Mouse (Mus musculus) forebrain, embryonic 10.5 days (tissue): Measurements from ENCODE around the gene Psmd3. TPM values are rescaled to one million over a fixed set of nuclear protein-coding genes. Genes with fewer than 3 reads are reported as not detected.
"Not testable (repeated sequence)": the region's sequence is repeated elsewhere in the genome, so short reads cannot be mapped to it uniquely, and the experiment has no call there.

ENCODE experiments used
- DNase-seq: peaks from one replicate; pipeline ENCODE4 v3.0.0-alpha.2; 2017; ENCODE audit warnings: low spot score; ENCODE audit errors: extremely low spot score
- H3K27ac ChIP-seq: fragments of 300-500 bp; sonication (generic); 2 replicates; pipeline ENCODE4 v1.5.1; 2016; ENCODE audit warnings: mild to moderate bottlenecking
- H3K27me3 ChIP-seq: fragments of 300-500 bp; sonication (generic); 2 replicates; pipeline ENCODE4 v1.6.1; 2016; ENCODE audit warnings: mild to moderate bottlenecking; ENCODE audit not compliant: poor library complexity, severe bottlenecking
- H3K36me3 ChIP-seq: fragments of 300-500 bp; sonication (generic); replicated peaks from 2 replicates; pipeline ENCODE4 v1.6.1; 2016; ENCODE audit warnings: mild to moderate bottlenecking, moderate library complexity
- H3K4me1 ChIP-seq: fragments of 300-500 bp; sonication (generic); 2 replicates; pipeline ENCODE4 v1.6.1; 2016
- H3K4me3 ChIP-seq: fragments of 300-500 bp; sonication (generic); 2 replicates; pipeline ENCODE4 v1.5.1; 2016; ENCODE audit warnings: mild to moderate bottlenecking, moderate library complexity
- H3K9me3 ChIP-seq: fragments of 300-500 bp; sonication (generic); 2 replicates; pipeline ENCODE4 v1.6.1; 2016; ENCODE audit warnings: mild to moderate bottlenecking, moderate library complexity
- WGBS: fragments of 180-500 bp; shearing (Covaris S2); methylation state at CpG from one replicate; pipeline ENCODE4 v1.1.7; 2016; 5-methylcytosine and 5-hydroxymethylcytosine counted together
- polyA plus RNA-seq: library from polyadenylated mRNA; unstranded; fragments of >200 nt; fragmentation: Nextera tagmentation; extraction: Ambion mirVana; gene quantifications from 2 replicates; pipeline ENCODE4 v1.2.1, GENCODE M21; 2016

Gene Psmd3
- polyA plus RNA-seq, 1 experiment from 2014 or later = 259 TPM

- Histone ChIP-seq H3K9me3 (no peaks in the 10 kb centered on the region), H3K4me1 (peaks cover 4% of the 10 kb centered on the region; the same call in 1 of the 2 replicates), H3K36me3 (no peaks in the 10 kb centered on the region), H3K4me3 (no peak overlapping the region), H3K27me3 (peaks cover 24% of the 10 kb centered on the region), H3K27ac (no peak overlapping the region)
- WGBS = 92% methylated on average over 5 of the region's 5 CpGs
- no peak for DNase-seq
Measured at GRCm38 (mm10) chr11:98672482-98672881, 9.9 kb upstream of the Psmd3 start.

- not testable (repeated sequence) for H3K36me3 ChIP-seq, H3K9me3 ChIP-seq, H3K4me1 ChIP-seq, H3K27ac ChIP-seq
- Histone ChIP-seq H3K4me3 (0 out of 2 replicates have a peak overlapping the region, but pooled peaks have one; percentile 10), H3K27me3 (peaks cover 17% of the 10 kb centered on the region)
- WGBS = 8% methylated on average over 7 of the region's 7 CpGs
- peak; percentile 56 for DNase-seq
Measured at GRCm38 (mm10) chr11:98673136-98673535, 9.2 kb upstream of the Psmd3 start.

GRCm38 (mm10) chr11:98675829-98676363 lies 6.5 kb upstream of the Psmd3 start:
- Histone ChIP-seq H3K36me3 (no peaks in the 10 kb centered on the region), H3K4me3 (no peak overlapping the region), H3K27me3 (peaks cover 4% of the 10 kb centered on the region; the same call in 1 of the 2 replicates), H3K4me1 (peaks cover 4% of the 10 kb centered on the region; the same call in 1 of the 2 replicates), H3K9me3 (no peaks in the 10 kb centered on the region), H3K27ac (no peak overlapping the region)
- 51% methylated on average over 7 of the region's 7 CpGs for WGBS
- DNase-seq = no peak

GRCm38 (mm10) chr11:98680023-98680422 lies 2.3 kb upstream of the Psmd3 start:
- Histone ChIP-seq H3K4me3 (no peak overlapping the region), H3K4me1 (peaks cover 24% of the 10 kb centered on the region), H3K36me3 (peaks cover 9% of the 10 kb centered on the region), H3K27me3 (no peaks in the 10 kb centered on the region), H3K9me3 (no peaks in the 10 kb centered on the region), H3K27ac (no peak overlapping the region)
- 97% methylated on average over 1 of the region's 1 CpGs for WGBS
- no peak for DNase-seq

GRCm38 (mm10) chr11:98680595-98680994 lies 1.8 kb upstream of the Psmd3 start:
- not testable (repeated sequence) for H3K4me3 ChIP-seq, H3K27ac ChIP-seq, H3K27me3 ChIP-seq, DNase-seq, H3K9me3 ChIP-seq
- peaks cover 14% of the 10 kb centered on the region for H3K36me3 ChIP-seq
- H3K4me1 ChIP-seq = peaks cover 24% of the 10 kb centered on the region
- 87% methylated on average over 4 of the region's 4 CpGs for WGBS

GRCm38 (mm10) chr11:98681186-98681585 lies 1.2 kb upstream of the Psmd3 start:
- Histone ChIP-seq H3K4me3 (peak overlapping the region; percentile 100; the same call in 1 of the 2 replicates), H3K4me1 (peaks cover 24% of the 10 kb centered on the region), H3K27me3 (no peaks in the 10 kb centered on the region), H3K36me3 (peaks cover 20% of the 10 kb centered on the region), H3K9me3 (no peaks in the 10 kb centered on the region), H3K27ac (no peak overlapping the region)
- DNase-seq = no peak
- WGBS = 88% methylated on average over 4 of the region's 4 CpGs

- Histone ChIP-seq H3K4me3 (peak overlapping the region; percentile 100), H3K36me3 (peaks cover 36% of the 10 kb centered on the region), H3K27me3 (no peaks in the 10 kb centered on the region), H3K27ac (peak overlapping the region; percentile 95), H3K9me3 (no peaks in the 10 kb centered on the region), H3K4me1 (peaks cover 24% of the 10 kb centered on the region)
- DNase-seq = no peak
- 0% methylated on average over 23 of the region's 23 CpGs for WGBS
Measured at GRCm38 (mm10) chr11:98682811-98683210, 457 bp downstream of the Psmd3 start.

GRCm38 (mm10) chr11:98685642-98686041 lies 3.3 kb downstream of the Psmd3 start:
- Histone ChIP-seq H3K27ac (no peak overlapping the region), H3K9me3 (no peaks in the 10 kb centered on the region), H3K4me1 (peaks cover 24% of the 10 kb centered on the region), H3K36me3 (peaks cover 62% of the 10 kb centered on the region), H3K27me3 (no peaks in the 10 kb centered on the region), H3K4me3 (no peak overlapping the region)
- no peak for DNase-seq
- WGBS = 95% methylated on average over 9 of the region's 9 CpGs

GRCm38 (mm10) chr11:98686976-98687375 lies 4.6 kb downstream of the Psmd3 start:
- Histone ChIP-seq H3K27ac (no peak overlapping the region), H3K9me3 (no peaks in the 10 kb centered on the region), H3K4me3 (no peak overlapping the region), H3K36me3 (peaks cover 75% of the 10 kb centered on the region), H3K27me3 (no peaks in the 10 kb centered on the region), H3K4me1 (peaks cover 18% of the 10 kb centered on the region)
- DNase-seq = no peak
- WGBS = 89% methylated on average over 4 of the region's 4 CpGs

GRCm38 (mm10) chr11:98688009-98688408 lies 5.7 kb downstream of the Psmd3 start:
- WGBS = 88% methylated on average over 8 of the region's 8 CpGs
- no peak overlapping the region for H3K27ac ChIP-seq
- no peaks in the 10 kb centered on the region for H3K27me3 ChIP-seq
- no peak overlapping the region for H3K4me3 ChIP-seq
- peaks cover 86% of the 10 kb centered on the region for H3K36me3 ChIP-seq
- peaks cover 15% of the 10 kb centered on the region for H3K4me1 ChIP-seq
- no peak for DNase-seq
- H3K9me3 ChIP-seq = no peaks in the 10 kb centered on the region

- no peak for DNase-seq
- H3K4me1 ChIP-seq = no peaks in the 10 kb centered on the region
- H3K36me3 ChIP-seq = peaks cover 88% of the 10 kb centered on the region
- no peak overlapping the region for H3K4me3 ChIP-seq
- no peaks in the 10 kb centered on the region for H3K9me3 ChIP-seq
- no peaks in the 10 kb centered on the region for H3K27me3 ChIP-seq
- no peak overlapping the region for H3K27ac ChIP-seq
- 79% methylated on average over 13 of the region's 13 CpGs for WGBS
Measured at GRCm38 (mm10) chr11:98693201-98693600, 10.8 kb downstream of the Psmd3 start.

- WGBS = 97% methylated on average over 9 of the region's 9 CpGs
- DNase-seq = no peak
- H3K4me1 ChIP-seq = no peaks in the 10 kb centered on the region
- H3K27me3 ChIP-seq = no peaks in the 10 kb centered on the region
- no peak overlapping the region for H3K4me3 ChIP-seq
- H3K27ac ChIP-seq = no peak overlapping the region
- H3K9me3 ChIP-seq = no peaks in the 10 kb centered on the region
- H3K36me3 ChIP-seq = peaks cover 84% of the 10 kb centered on the region
Measured at GRCm38 (mm10) chr11:98693746-98694145, 11.4 kb downstream of the Psmd3 start.

- H3K36me3 ChIP-seq = peaks cover 80% of the 10 kb centered on the region
- WGBS = 87% methylated on average over 9 of the region's 9 CpGs
Measured at GRCm38 (mm10) chr11:98694301-98694700, 11.9 kb downstream of the Psmd3 start.

More at GRCm38 (mm10) chr11:98694301-98694700, 11.9 kb downstream of the Psmd3 start:
- Histone ChIP-seq H3K4me1 (no peaks in the 10 kb centered on the region), H3K27ac (no peak overlapping the region), H3K4me3 (no peak overlapping the region), H3K9me3 (no peaks in the 10 kb centered on the region), H3K27me3 (no peaks in the 10 kb centered on the region)
- no peak for DNase-seq
